Mouse (Mus musculus) kidney, adult 2 months (tissue): Measurements from ENCODE around the gene Amfr.

Source experiments
- CTCF ChIP-seq: fragments of 200-500 bp; conservative IDR thresholded peaks from 2 replicates; pipeline ENCODE4 v1.5.1; 2011; ENCODE audit warnings: low read depth, mild to moderate bottlenecking, control low read depth, low read length, moderate library complexity, mixed read lengths; ENCODE audit not compliant: insufficient read depth, insufficient read length
- POLR2A ChIP-seq: fragments of 200-500 bp; IDR thresholded peaks from one replicate; pipeline ENCODE4 v1.6.1; 2011; ENCODE audit warnings: low read depth, low read length, control low read depth

DNA sequence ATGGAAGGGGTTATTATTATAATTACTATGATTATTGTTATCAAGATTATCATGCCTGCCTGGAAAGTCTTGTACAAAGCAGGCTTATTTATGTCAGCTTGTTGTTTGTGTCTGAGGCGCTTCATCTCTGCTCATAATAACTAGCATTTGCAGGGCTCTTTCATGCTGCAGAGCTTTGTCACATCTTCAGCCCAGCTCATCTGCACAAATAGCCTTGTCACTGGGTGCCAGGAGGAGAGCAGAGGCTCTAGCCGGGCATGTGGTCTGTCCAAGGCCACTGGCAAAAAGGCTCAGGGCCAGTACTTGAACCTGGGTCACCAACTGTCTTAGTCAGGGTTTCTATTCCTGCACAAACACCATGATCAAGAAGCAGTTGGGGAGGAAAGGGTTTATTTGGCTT is 79.4 kb downstream of the Amfr start:
- TF ChIP-seq CTCF (no peak), POLR2A (no peak)
